Mouse (Mus musculus): Measurements from ENCODE around the gene Klk6. TPM values are rescaled to one million over a fixed set of nuclear protein-coding genes. Genes with fewer than 3 reads are reported as not detected.

The Klk6 gene
- total and polyA plus RNA-seq, 2 experiments from 2014 or later: not detected

- Histone ChIP-seq H3K27ac (ENCODE audit: low read depth, low read length) (no peak overlapping the region), H3K9ac (replicated peaks; ENCODE audit: low read length, poor library complexity, severe bottlenecking) (no peak overlapping the region), H3K9me3 (ENCODE audit: low read length) (no peaks in the 10 kb centered on the region), H3K36me3 (ENCODE audit: insufficient read depth, low read length) (no peaks in the 10 kb centered on the region), H3K4me2 (ENCODE audit: low read depth, low read length, poor library complexity, severe bottlenecking) (no peak overlapping the region), H3K27me3 (ENCODE audit: insufficient read depth, low read length) (no peaks in the 10 kb centered on the region), H3K4me3 (ENCODE audit: low read depth, low read length) (no peak overlapping the region), H3K4me1 (ENCODE audit: insufficient read depth, low read length) (no peaks in the 10 kb centered on the region)
- 79% methylated on average over 4 of the region's 4 CpGs for WGBS
- no peak for TF ChIP-seq CTCF (IDR thresholded peaks at IDR 0.05)
- DNase-seq (ENCODE audit: low spot score): no peak
- no peak for ATAC-seq (ENCODE audit: low FRiP score)
Observed at GRCm38 (mm10) chr7:43876444-43876843, 52.1 kb downstream of the Klk6 start.

- 0 out of 2 replicates have a peak, but pooled peaks have one; percentile 12 for TF ChIP-seq CTCF (IDR thresholded peaks at IDR 0.05)
- no peaks in the 10 kb centered on the region for H3K27me3 ChIP-seq (ENCODE audit: insufficient read depth, low read length)
- H3K9ac ChIP-seq (replicated peaks; ENCODE audit: low read length, poor library complexity, severe bottlenecking): no peak overlapping the region
- WGBS: 52% methylated on average over 1 of the region's 1 CpGs
- H3K4me1 ChIP-seq (ENCODE audit: insufficient read depth, low read length): no peaks in the 10 kb centered on the region
- H3K4me2 ChIP-seq (ENCODE audit: low read depth, low read length, poor library complexity, severe bottlenecking): no peak overlapping the region
- H3K36me3 ChIP-seq (ENCODE audit: insufficient read depth, low read length): no peaks in the 10 kb centered on the region
- H3K4me3 ChIP-seq (ENCODE audit: low read depth, low read length): no peak overlapping the region
- no peak for DNase-seq (ENCODE audit: low spot score)
- no peaks in the 10 kb centered on the region for H3K9me3 ChIP-seq (ENCODE audit: low read length)
- no peak overlapping the region for H3K27ac ChIP-seq (ENCODE audit: low read depth, low read length)
- no peak for ATAC-seq (ENCODE audit: low FRiP score)
Observed at GRCm38 (mm10) chr7:43878281-43878680, 54.0 kb downstream of the Klk6 start.

- ATAC-seq (ENCODE audit: low FRiP score) (no peak), DNase-seq (ENCODE audit: low spot score) (no peak)
- no peak for TF ChIP-seq CTCF (IDR thresholded peaks at IDR 0.05)
- Histone ChIP-seq H3K27me3 (ENCODE audit: insufficient read depth, low read length) (no peaks in the 10 kb centered on the region), H3K36me3 (ENCODE audit: insufficient read depth, low read length) (no peaks in the 10 kb centered on the region), H3K27ac (ENCODE audit: low read depth, low read length) (no peak within 1 kb of the TSS), H3K4me1 (ENCODE audit: insufficient read depth, low read length) (no peaks in the 10 kb centered on the region), H3K4me3 (ENCODE audit: low read depth, low read length) (no peak within 1 kb of the TSS), H3K9me3 (ENCODE audit: low read length) (no peaks in the 10 kb centered on the region), H3K4me2 (ENCODE audit: low read depth, low read length, poor library complexity, severe bottlenecking) (no peak within 1 kb of the TSS), H3K9ac (replicated peaks; ENCODE audit: low read length, poor library complexity, severe bottlenecking) (no peak within 1 kb of the TSS)
- 6% methylated on average over 3 of the region's 3 CpGs for WGBS
Observed at GRCm38 (mm10) chr7:43880912-43881311, 56.6 kb downstream of the Klk6 start, which contains the start of gene Klk4. Gene Klk4, plus strand, starts transcription at chr7:43881160.

Other genes starting within 250 kb of the Klk6 start
- 13.9 and 15.5 TPM in 2 replicates for gene Zfp719, start 244.9 kb upstream of the Klk6 start, total RNA-seq (2014; rRNA removed)
- gene Zfp719, start 244.9 kb upstream of the Klk6 start, polyA plus RNA-seq (2015; fragmentation: Nextera tagmentation; extraction: Ambion mirVana): 4.9 and 5.5 TPM in 2 replicates
- 1.3 and 1.6 TPM in 2 replicates for gene Zfp819, start 217.3 kb upstream of the Klk6 start, total RNA-seq (2014; rRNA removed)
- 0.23 and 0.49 TPM in 2 replicates for gene Zfp819, start 217.3 kb upstream of the Klk6 start, polyA plus RNA-seq (2015; fragmentation: Nextera tagmentation; extraction: Ambion mirVana)
- gene Ceacam18, start 189.8 kb upstream of the Klk6 start, total RNA-seq (2014; rRNA removed): not detected in 2 replicates
- gene Ceacam18, start 189.8 kb upstream of the Klk6 start, polyA plus RNA-seq (2015; fragmentation: Nextera tagmentation; extraction: Ambion mirVana): not detected in 2 replicates
- not detected in 2 replicates for gene Siglece, start 164.3 kb upstream of the Klk6 start, total RNA-seq (2014; rRNA removed)
- 0.43 TPM in 1 of 2 replicates, not detected in the other for gene Siglece, start 164.3 kb upstream of the Klk6 start, polyA plus RNA-seq (2015; fragmentation: Nextera tagmentation; extraction: Ambion mirVana)
- gene Ctu1, start 152.5 kb upstream of the Klk6 start, total RNA-seq (2014; rRNA removed): 36.7 and 40.4 TPM in 2 replicates
- 21.2 and 21.6 TPM in 2 replicates for gene Ctu1, start 152.5 kb upstream of the Klk6 start, polyA plus RNA-seq (2015; fragmentation: Nextera tagmentation; extraction: Ambion mirVana)
- gene Klk14, start 134.1 kb upstream of the Klk6 start, total RNA-seq (2014; rRNA removed): not detected in 2 replicates
- not detected in 2 replicates for gene Klk14, start 134.1 kb upstream of the Klk6 start, polyA plus RNA-seq (2015; fragmentation: Nextera tagmentation; extraction: Ambion mirVana)
- 0.22 TPM in 1 of 2 replicates, not detected in the other for gene Klk13, start 111.9 kb upstream of the Klk6 start, total RNA-seq (2014; rRNA removed)
- gene Klk13, start 111.9 kb upstream of the Klk6 start, polyA plus RNA-seq (2015; fragmentation: Nextera tagmentation; extraction: Ambion mirVana): 0.11 and 0.29 TPM in 2 replicates
- not detected in 2 replicates for gene Klk12, start 55.6 kb upstream of the Klk6 start, total RNA-seq (2014; rRNA removed)
- not detected in 2 replicates for gene Klk12, start 55.6 kb upstream of the Klk6 start, polyA plus RNA-seq (2015; fragmentation: Nextera tagmentation; extraction: Ambion mirVana)
- gene Klk11, start 49.9 kb upstream of the Klk6 start, total RNA-seq (2014; rRNA removed): 0.19 TPM in 1 of 2 replicates, not detected in the other
- gene Klk11, start 49.9 kb upstream of the Klk6 start, polyA plus RNA-seq (2015; fragmentation: Nextera tagmentation; extraction: Ambion mirVana): not detected in 2 replicates
- 0.66 TPM in 1 of 2 replicates, not detected in the other for gene Klk10, start 43.5 kb upstream of the Klk6 start, total RNA-seq (2014; rRNA removed)
- gene Klk10, start 43.5 kb upstream of the Klk6 start, polyA plus RNA-seq (2015; fragmentation: Nextera tagmentation; extraction: Ambion mirVana): 0.28 TPM in 1 of 2 replicates, not detected in the other
- gene Klk9, start 32.6 kb upstream of the Klk6 start, total RNA-seq (2014; rRNA removed): not detected in 2 replicates
- gene Klk9, start 32.6 kb upstream of the Klk6 start, polyA plus RNA-seq (2015; fragmentation: Nextera tagmentation; extraction: Ambion mirVana): 0.15 TPM in 1 of 2 replicates, not detected in the other
- 6.7 and 9.5 TPM in 2 replicates for gene Klk8, start 26.9 kb upstream of the Klk6 start, total RNA-seq (2014; rRNA removed)
- 7.4 and 12.0 TPM in 2 replicates for gene Klk8, start 26.9 kb upstream of the Klk6 start, polyA plus RNA-seq (2015; fragmentation: Nextera tagmentation; extraction: Ambion mirVana)
- gene Klk7, start 13.2 kb upstream of the Klk6 start, total RNA-seq (2014; rRNA removed): 0.14 and 0.16 TPM in 2 replicates
- 0.15 and 0.16 TPM in 2 replicates for gene Klk7, start 13.2 kb upstream of the Klk6 start, polyA plus RNA-seq (2015; fragmentation: Nextera tagmentation; extraction: Ambion mirVana)
- not detected in 2 replicates for gene Klk5, start 17.5 kb downstream of the Klk6 start, total RNA-seq (2014; rRNA removed)
- gene Klk5, start 17.5 kb downstream of the Klk6 start, polyA plus RNA-seq (2015; fragmentation: Nextera tagmentation; extraction: Ambion mirVana): not detected in 2 replicates
- 0.16 TPM in 1 of 2 replicates, not detected in the other for gene Klk4, start 56.7 kb downstream of the Klk6 start, total RNA-seq (2014; rRNA removed)
- not detected in 2 replicates for gene Klk4, start 56.7 kb downstream of the Klk6 start, polyA plus RNA-seq (2015; fragmentation: Nextera tagmentation; extraction: Ambion mirVana)
- not detected in 2 replicates for gene Klk15, start 109.2 kb downstream of the Klk6 start, total RNA-seq (2014; rRNA removed)
- gene Klk15, start 109.2 kb downstream of the Klk6 start, polyA plus RNA-seq (2015; fragmentation: Nextera tagmentation; extraction: Ambion mirVana): not detected in 2 replicates
- not detected in 2 replicates for gene Klk1b8, start 126.2 kb downstream of the Klk6 start, total RNA-seq (2014; rRNA removed)
- gene Klk1b8, start 126.2 kb downstream of the Klk6 start, polyA plus RNA-seq (2015; fragmentation: Nextera tagmentation; extraction: Ambion mirVana): not detected in 2 replicates
- gene Klk1b1, start 142.3 kb downstream of the Klk6 start, total RNA-seq (2014; rRNA removed): not detected in 2 replicates
- gene Klk1b1, start 142.3 kb downstream of the Klk6 start, polyA plus RNA-seq (2015; fragmentation: Nextera tagmentation; extraction: Ambion mirVana): not detected in 2 replicates
- not detected in 2 replicates for gene Klk1b9, start 151.6 kb downstream of the Klk6 start, total RNA-seq (2014; rRNA removed)
- gene Klk1b9, start 151.6 kb downstream of the Klk6 start, polyA plus RNA-seq (2015; fragmentation: Nextera tagmentation; extraction: Ambion mirVana): not detected in 2 replicates
- not detected in 2 replicates for gene Klk1b11, start 171.4 kb downstream of the Klk6 start, total RNA-seq (2014; rRNA removed)
- gene Klk1b11, start 171.4 kb downstream of the Klk6 start, polyA plus RNA-seq (2015; fragmentation: Nextera tagmentation; extraction: Ambion mirVana): not detected in 2 replicates
- not detected in 2 replicates for gene Klk1b26, start 187.7 kb downstream of the Klk6 start, total RNA-seq (2014; rRNA removed)
- gene Klk1b26, start 187.7 kb downstream of the Klk6 start, polyA plus RNA-seq (2015; fragmentation: Nextera tagmentation; extraction: Ambion mirVana): not detected in 2 replicates
- gene Klk1b27, start 227.8 kb downstream of the Klk6 start, total RNA-seq (2014; rRNA removed): not detected in 2 replicates
- gene Klk1b27, start 227.8 kb downstream of the Klk6 start, polyA plus RNA-seq (2015; fragmentation: Nextera tagmentation; extraction: Ambion mirVana): not detected in 2 replicates